Mouse (Mus musculus): Measurements from ENCODE around the gene Slc25a10. TPM values are rescaled to one million over a fixed set of nuclear protein-coding genes. Genes with fewer than 3 reads are reported as not detected.
A peak's percentile ranks its signal among the peaks of the same experiment; 100 is the strongest.

Gene Slc25a10
- polyA plus RNA-seq, 1 experiment from 2014 or later = 83.4 TPM

GRCm38 (mm10) chr11:120548786-120549167 lies 57.1 kb downstream of the Slc25a10 start:
- peak overlapping the region; percentile 97 for H3K27ac ChIP-seq (ENCODE audit: low read length)
- no peaks in the 10 kb centered on the region for H3K27me3 ChIP-seq (replicated peaks; ENCODE audit: insufficient read depth, low read length)
- peaks cover 9% of the 10 kb centered on the region; the same call in 1 of the 2 replicates for H3K36me3 ChIP-seq (ENCODE audit: insufficient read depth, low read length)
- H3K4me1 ChIP-seq (ENCODE audit: insufficient read depth, low read depth, low read length) = peaks cover 15% of the 10 kb centered on the region
- H3K9ac ChIP-seq (replicated peaks; ENCODE audit: low read depth) = peak overlapping the region; percentile 89
- peak overlapping the region; percentile 76 for H3K4me3 ChIP-seq (ENCODE audit: low read depth, low read length)
- H3K4me2 ChIP-seq (replicated peaks; ENCODE audit: low read depth, low read length) = peak overlapping the region; percentile 66
- DNase-seq (ENCODE audit: low spot score) = peak; percentile 47
- WGBS = 5% methylated on average over 7 of the region's 7 CpGs
- no peaks in the 10 kb centered on the region for H3K9me3 ChIP-seq (ENCODE audit: low read length)
- TF ChIP-seq EP300 (IDR thresholded peaks at IDR 0.05) = no peak
- TF ChIP-seq CTCF (IDR thresholded peaks at IDR 0.05) = no peak
- ATAC-seq = no peak

Other genes starting within 250 kb of the Slc25a10 start
- gene Actg1, start 143.3 kb upstream of the Slc25a10 start, polyA plus RNA-seq (2015; fragmentation: Nextera tagmentation; extraction: Ambion mirVana) = 1,989 and 2,317 TPM in 2 replicates
- gene Fscn2, start 130.3 kb upstream of the Slc25a10 start, polyA plus RNA-seq (2015; fragmentation: Nextera tagmentation; extraction: Ambion mirVana) = 0.36 and 0.74 TPM in 2 replicates
- gene Faap100, start 113.1 kb upstream of the Slc25a10 start, polyA plus RNA-seq (2015; fragmentation: Nextera tagmentation; extraction: Ambion mirVana) = 18.1 and 19.6 TPM in 2 replicates
- gene Nploc4, start 54.1 kb upstream of the Slc25a10 start, polyA plus RNA-seq (2015; fragmentation: Nextera tagmentation; extraction: Ambion mirVana) = 15.3 and 16.5 TPM in 2 replicates
- gene Tspan10, start 49.2 kb upstream of the Slc25a10 start, polyA plus RNA-seq (2015; fragmentation: Nextera tagmentation; extraction: Ambion mirVana) = not detected in 2 replicates
- gene Pde6g, start 38.3 kb upstream of the Slc25a10 start, polyA plus RNA-seq (2015; fragmentation: Nextera tagmentation; extraction: Ambion mirVana) = not detected in 2 replicates
- gene Oxld1, start 33.8 kb upstream of the Slc25a10 start, polyA plus RNA-seq (2015; fragmentation: Nextera tagmentation; extraction: Ambion mirVana) = 14.9 and 18.9 TPM in 2 replicates
- 16.5 and 21.1 TPM in 2 replicates for gene Ccdc137, start 33.7 kb upstream of the Slc25a10 start, polyA plus RNA-seq (2015; fragmentation: Nextera tagmentation; extraction: Ambion mirVana)
- 29.8 and 33.4 TPM in 2 replicates for gene Arl16, start 24.2 kb upstream of the Slc25a10 start, polyA plus RNA-seq (2015; fragmentation: Nextera tagmentation; extraction: Ambion mirVana)
- gene Mrpl12, start 7.2 kb upstream of the Slc25a10 start, polyA plus RNA-seq (2015; fragmentation: Nextera tagmentation; extraction: Ambion mirVana) = 60.6 and 67.7 TPM in 2 replicates
- 0.61 and 0.76 TPM in 2 replicates for gene Gcgr, start 38.9 kb downstream of the Slc25a10 start, polyA plus RNA-seq (2015; fragmentation: Nextera tagmentation; extraction: Ambion mirVana)
- 209 and 215 TPM in 2 replicates for gene Mcrip1, start 57.9 kb downstream of the Slc25a10 start, polyA plus RNA-seq (2015; fragmentation: Nextera tagmentation; extraction: Ambion mirVana)
- not detected in 2 replicates for gene Ppp1r27, start 59.3 kb downstream of the Slc25a10 start, polyA plus RNA-seq (2015; fragmentation: Nextera tagmentation; extraction: Ambion mirVana)
- 551 and 555 TPM in 2 replicates for gene P4hb, start 81.4 kb downstream of the Slc25a10 start, polyA plus RNA-seq (2015; fragmentation: Nextera tagmentation; extraction: Ambion mirVana)
- 512 TPM in 2 replicates for gene Arhgdia, start 89.8 kb downstream of the Slc25a10 start, polyA plus RNA-seq (2015; fragmentation: Nextera tagmentation; extraction: Ambion mirVana)
- gene Alyref, start 106.5 kb downstream of the Slc25a10 start, polyA plus RNA-seq (2015; fragmentation: Nextera tagmentation; extraction: Ambion mirVana) = 149 and 150 TPM in 2 replicates
- gene Anapc11, start 106.6 kb downstream of the Slc25a10 start, polyA plus RNA-seq (2015; fragmentation: Nextera tagmentation; extraction: Ambion mirVana) = 138 and 151 TPM in 2 replicates
- 2.5 and 2.9 TPM in 2 replicates for gene Npb, start 116.6 kb downstream of the Slc25a10 start, polyA plus RNA-seq (2015; fragmentation: Nextera tagmentation; extraction: Ambion mirVana)
- 93.9 and 102 TPM in 2 replicates for gene Pcyt2, start 126.1 kb downstream of the Slc25a10 start, polyA plus RNA-seq (2015; fragmentation: Nextera tagmentation; extraction: Ambion mirVana)
- 45.3 and 46.0 TPM in 2 replicates for gene Sirt7, start 133.4 kb downstream of the Slc25a10 start, polyA plus RNA-seq (2015; fragmentation: Nextera tagmentation; extraction: Ambion mirVana)
- 25.9 and 28.3 TPM in 2 replicates for gene Mafg, start 141.8 kb downstream of the Slc25a10 start, polyA plus RNA-seq (2015; fragmentation: Nextera tagmentation; extraction: Ambion mirVana)
- gene Pycr1, start 151.9 kb downstream of the Slc25a10 start, polyA plus RNA-seq (2015; fragmentation: Nextera tagmentation; extraction: Ambion mirVana) = 6.9 and 7.1 TPM in 2 replicates
- gene Myadml2, start 156.3 kb downstream of the Slc25a10 start, polyA plus RNA-seq (2015; fragmentation: Nextera tagmentation; extraction: Ambion mirVana) = 0.46 TPM in 1 of 2 replicates, not detected in the other
- 8.5 and 10.2 TPM in 2 replicates for gene Notum, start 169.3 kb downstream of the Slc25a10 start, polyA plus RNA-seq (2015; fragmentation: Nextera tagmentation; extraction: Ambion mirVana)
- 114 and 129 TPM in 2 replicates for gene Aspscr1, start 181.1 kb downstream of the Slc25a10 start, polyA plus RNA-seq (2015; fragmentation: Nextera tagmentation; extraction: Ambion mirVana)
- gene Cenpx, start 221.9 kb downstream of the Slc25a10 start, polyA plus RNA-seq (2015; fragmentation: Nextera tagmentation; extraction: Ambion mirVana) = 102 and 112 TPM in 2 replicates
- 37.3 and 41.4 TPM in 2 replicates for gene Lrrc45, start 222.1 kb downstream of the Slc25a10 start, polyA plus RNA-seq (2015; fragmentation: Nextera tagmentation; extraction: Ambion mirVana)
- gene Rac3, start 229.6 kb downstream of the Slc25a10 start, polyA plus RNA-seq (2015; fragmentation: Nextera tagmentation; extraction: Ambion mirVana) = 56.0 and 61.9 TPM in 2 replicates
- 344 and 430 TPM in 2 replicates for gene Dcxr, start 235.4 kb downstream of the Slc25a10 start, polyA plus RNA-seq (2015; fragmentation: Nextera tagmentation; extraction: Ambion mirVana)
- 4,475 and 4,528 TPM in 2 replicates for gene Cbr2, start 240.3 kb downstream of the Slc25a10 start, polyA plus RNA-seq (2015; fragmentation: Nextera tagmentation; extraction: Ambion mirVana)

Measured in lung, postnatal 0 days (tissue).